Mouse (Mus musculus) liver, adult 2 months (tissue): ENCODE measurements around the gene Rgs17. TPM values are rescaled to one million over a fixed set of nuclear protein-coding genes. Genes with fewer than 3 reads are reported as not detected.

Source experiments
- DNase-seq: peaks from one replicate; pipeline ENCODE4 v3.0.0-alpha.2; 2011; ENCODE audit warnings: low read depth, low spot score; ENCODE audit errors: extremely low read depth
- H3K27ac ChIP-seq: fragments of 200-500 bp; replicated peaks from 2 replicates; pipeline ENCODE4 v1.5.1; 2012; ENCODE audit warnings: low read depth, mild to moderate bottlenecking, control low read depth, inconsistent platforms, low read length; ENCODE audit not compliant: insufficient read depth
- H3K27me3 ChIP-seq: fragments of 200-500 bp; 2 replicates; pipeline ENCODE4 v1.6.1; 2012; ENCODE audit warnings: mild to moderate bottlenecking, moderate library complexity, low read length, inconsistent platforms; ENCODE audit not compliant: control insufficient read depth, insufficient read depth
- H3K36me3 ChIP-seq: fragments of 200-500 bp; 2 replicates; pipeline ENCODE4 v1.6.1; 2012; ENCODE audit warnings: low read length, inconsistent platforms; ENCODE audit not compliant: control insufficient read depth, insufficient read depth
- H3K4me1 ChIP-seq: fragments of 200-500 bp; 2 replicates; pipeline ENCODE4 v1.6.1; 2011; ENCODE audit warnings: low read length; ENCODE audit not compliant: control insufficient read depth, insufficient read depth
- H3K4me3 ChIP-seq: fragments of 200-500 bp; 2 replicates; pipeline ENCODE4 v1.5.1; 2011; ENCODE audit warnings: low read depth, mild to moderate bottlenecking, control low read depth, low read length, moderate library complexity; ENCODE audit not compliant: insufficient read depth
- H3K79me2 ChIP-seq: fragments of 200-500 bp; 2 replicates; pipeline ENCODE4 v1.6.1; 2012; ENCODE audit warnings: inconsistent platforms, mild to moderate bottlenecking, low read length, moderate library complexity; ENCODE audit not compliant: control insufficient read depth, insufficient read depth
- H3K9ac ChIP-seq: fragments of 200-500 bp; 2 replicates; pipeline ENCODE4 v1.6.1; 2012; ENCODE audit warnings: low read depth, mild to moderate bottlenecking, control low read depth, inconsistent platforms, low read length
- CTCF ChIP-seq: fragments of 200-500 bp; IDR thresholded peaks from 2 replicates; pipeline ENCODE4 v1.5.1; 2011; ENCODE audit warnings: low read depth, low read length, control low read depth
- POLR2A ChIP-seq: fragments of 200-500 bp; IDR thresholded peaks from 2 replicates; pipeline ENCODE4 v1.6.1; 2011; ENCODE audit warnings: low read length, control low read depth; ENCODE audit not compliant: insufficient read depth; ENCODE audit errors: extremely low read depth
- WGBS: fragments of 180-500 bp; shearing (Covaris S2); methylation state at CpG from one replicate; pipeline ENCODE4 v1.1.7; 2018; 5-methylcytosine and 5-hydroxymethylcytosine counted together
- polyA plus RNA-seq: library from polyadenylated mRNA; depleted of rRNA; stranded (reverse); fragments of >200 nt; gene quantifications from 2 replicates; pipeline ENCODE4 v1.2.3, GENCODE M21; 2012
- total RNA-seq: library from RNA; depleted of rRNA; stranded (reverse); fragments of >200 nt; gene quantifications from 2 replicates; pipeline ENCODE4 v1.2.3, GENCODE M21; 2014

The Rgs17 gene
- total and polyA plus RNA-seq, 2 experiments: 0.09 TPM; not detected in 1

DNA sequence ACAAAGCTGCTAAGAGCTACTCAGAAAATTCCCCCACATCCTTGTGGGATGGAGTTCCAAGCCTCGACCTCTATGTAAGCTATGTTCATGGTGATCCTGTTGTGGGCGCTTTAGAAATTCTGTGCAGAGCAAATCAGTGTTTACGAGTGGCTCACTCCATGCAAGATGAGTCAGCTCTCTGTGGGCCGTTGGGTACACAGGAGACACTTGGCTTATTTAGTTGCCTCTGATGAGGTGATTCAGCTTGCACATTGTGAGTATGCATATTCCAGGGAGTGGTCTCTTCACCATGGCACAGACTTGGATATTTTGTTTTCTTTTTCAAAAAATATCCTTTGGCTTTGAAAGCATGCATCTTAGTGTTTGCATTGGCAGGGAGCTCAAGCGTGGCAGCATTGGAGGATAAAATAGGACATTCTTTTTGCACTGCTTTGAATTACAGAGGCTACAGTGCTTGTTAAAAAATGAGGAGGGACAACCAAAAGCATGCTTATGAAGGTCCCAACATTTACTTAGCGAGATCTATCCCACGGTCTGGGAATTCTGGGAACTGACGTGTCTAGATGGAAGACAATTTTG is 68.8 kb downstream of the Rgs17 start:
- DNase-seq: no peak
- no peaks in the 10 kb centered on the region for H3K4me1 ChIP-seq
- no peaks in the 10 kb centered on the region for H3K79me2 ChIP-seq
- H3K36me3 ChIP-seq: no peaks in the 10 kb centered on the region
- H3K9ac ChIP-seq: no peak overlapping the region
- no peak overlapping the region for H3K27ac ChIP-seq
- H3K27me3 ChIP-seq: no peaks in the 10 kb centered on the region
- TF ChIP-seq POLR2A: no peak
- TF ChIP-seq CTCF: no peak
- H3K4me3 ChIP-seq: no peak overlapping the region
- 85% methylated on average over 8 of the region's 8 CpGs for WGBS

DNA sequence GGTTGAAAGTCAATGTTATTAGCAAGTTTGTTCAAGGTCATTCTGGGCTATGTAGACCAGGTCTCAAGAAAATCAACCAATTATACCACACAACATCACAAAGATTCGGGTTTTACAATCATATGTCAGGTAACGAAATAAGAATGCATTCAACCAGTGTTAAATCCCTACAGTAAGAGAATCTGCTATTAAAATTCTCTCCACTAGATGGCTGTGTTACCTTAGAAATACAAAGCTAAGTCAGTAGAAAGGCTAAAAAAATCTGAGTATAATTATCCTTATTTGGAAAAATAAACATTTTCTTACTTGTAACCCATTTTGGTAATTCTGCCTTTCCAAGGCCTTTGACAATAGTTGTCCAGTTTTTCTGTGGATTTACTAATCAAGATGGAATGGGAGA is 75.3 kb downstream of the Rgs17 start:
- peak; percentile 24 for DNase-seq
- no peak overlapping the region for H3K9ac ChIP-seq
- H3K27ac ChIP-seq: no peak overlapping the region
- 22% methylated on average over 2 of the region's 2 CpGs for WGBS
- H3K4me3 ChIP-seq: no peak overlapping the region
- H3K79me2 ChIP-seq: no peaks in the 10 kb centered on the region
- no peaks in the 10 kb centered on the region for H3K27me3 ChIP-seq
- no peaks in the 10 kb centered on the region for H3K4me1 ChIP-seq
- no peaks in the 10 kb centered on the region for H3K36me3 ChIP-seq
- TF ChIP-seq CTCF (no peak), POLR2A (no peak)

DNA sequence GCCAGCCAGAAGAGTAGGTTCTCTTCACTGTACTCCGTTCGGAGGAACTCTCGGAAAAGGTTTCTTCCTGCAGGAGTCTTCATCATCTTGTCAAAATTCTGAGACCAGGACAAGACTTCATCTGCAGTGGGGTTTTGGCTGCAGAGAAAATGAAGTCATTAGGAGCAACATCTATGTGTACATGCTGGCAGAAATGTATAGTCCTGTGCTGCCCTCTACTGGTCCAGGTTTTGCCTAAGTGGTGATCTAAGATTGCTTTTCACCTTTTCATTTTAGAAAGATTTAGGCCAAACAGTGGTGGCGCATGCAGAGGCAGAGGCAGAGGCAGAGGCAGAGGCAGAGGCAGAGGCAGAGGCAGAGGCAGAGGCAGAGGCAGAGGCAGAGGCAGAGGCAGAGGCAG is 80.8 kb downstream of the Rgs17 start:
- TF ChIP-seq POLR2A: no peak
- peak; percentile 39; the same call in 1 of the 2 replicates for TF ChIP-seq CTCF
- peak; percentile 64 for DNase-seq

DNA sequence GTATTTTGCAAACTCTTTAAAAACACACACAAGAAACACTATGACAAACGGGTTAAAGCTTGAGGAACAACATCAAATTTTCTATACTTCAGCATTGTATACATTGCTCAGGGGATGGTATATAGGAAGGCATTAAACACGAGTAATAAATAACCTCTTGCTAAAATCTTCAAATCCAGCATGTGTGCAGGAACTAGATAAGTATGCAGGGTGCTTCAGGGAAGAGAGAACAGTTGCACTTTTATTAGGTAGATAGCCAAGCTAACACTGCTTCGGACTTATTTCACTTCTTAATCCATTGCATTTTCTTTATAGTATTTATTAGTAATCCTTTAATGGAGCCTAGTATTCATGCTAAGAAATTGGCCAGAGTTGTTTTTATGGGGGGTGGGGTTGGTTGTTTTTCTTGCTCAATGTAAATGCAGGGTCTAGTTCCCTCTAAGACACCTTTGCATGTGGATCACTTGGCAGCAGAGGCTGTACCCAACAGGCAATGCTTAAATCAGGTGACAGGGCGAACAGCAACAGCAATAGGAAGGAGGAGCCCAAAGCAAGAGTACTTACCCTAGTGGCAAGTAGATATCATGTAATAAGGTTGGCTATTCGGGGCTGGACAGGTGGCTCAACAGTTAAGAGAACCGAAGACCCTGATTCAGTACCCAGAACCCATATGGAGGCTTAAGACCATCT is 95.7 kb downstream of the Rgs17 start:
- TF ChIP-seq CTCF (no peak), POLR2A (no peak)
- no peak overlapping the region for H3K27ac ChIP-seq
- H3K36me3 ChIP-seq: no peaks in the 10 kb centered on the region
- DNase-seq: no peak
- 72% methylated on average over 6 of the region's 6 CpGs for WGBS
- H3K27me3 ChIP-seq: no peaks in the 10 kb centered on the region
- 0 out of 2 replicates have a peak, but pooled peaks cover 6% of the 10 kb centered on the region for H3K4me1 ChIP-seq
- H3K4me3 ChIP-seq: no peak overlapping the region
- peaks cover 4% of the 10 kb centered on the region; the same call in 1 of the 2 replicates for H3K79me2 ChIP-seq
- H3K9ac ChIP-seq: no peak overlapping the region

More for the DNA sequence above, 80.8 kb downstream of the Rgs17 start:
- WGBS: 76% methylated on average over 4 of the region's 4 CpGs
- Histone ChIP-seq H3K4me3 (no peak overlapping the region), H3K9ac (no peak overlapping the region), H3K4me1 (no peaks in the 10 kb centered on the region), H3K27me3 (no peaks in the 10 kb centered on the region), H3K27ac (no peak overlapping the region), H3K79me2 (no peaks in the 10 kb centered on the region), H3K36me3 (no peaks in the 10 kb centered on the region)

DNA sequence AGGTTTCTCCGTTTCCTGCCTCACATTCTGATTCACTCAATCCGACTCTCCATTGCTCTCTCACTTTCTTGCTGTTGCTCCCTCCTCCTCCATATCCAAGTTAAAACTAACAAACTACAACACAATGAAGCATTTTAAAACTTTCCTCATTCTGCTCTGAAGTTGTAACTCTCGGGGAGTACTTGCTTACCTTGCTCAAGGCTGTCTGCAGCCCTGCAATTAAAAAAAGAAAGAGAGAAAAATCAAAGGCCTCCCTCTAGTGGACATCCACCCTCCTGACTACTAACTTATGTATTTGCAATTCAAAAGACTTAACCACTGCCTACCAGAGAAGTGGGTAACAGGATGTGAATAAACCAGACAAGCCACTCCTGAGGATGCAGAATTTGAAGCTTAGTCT is 97.4 kb downstream of the Rgs17 start:
- Histone ChIP-seq H3K27me3 (no peaks in the 10 kb centered on the region), H3K4me1 (0 out of 2 replicates have a peak, but pooled peaks cover 6% of the 10 kb centered on the region), H3K79me2 (peaks cover 4% of the 10 kb centered on the region; the same call in 1 of the 2 replicates), H3K4me3 (peak overlapping the region; percentile 66), H3K36me3 (peaks cover under 1% of the 10 kb centered on the region; the same call in 1 of the 2 replicates), H3K27ac (peak overlapping the region; percentile 32), H3K9ac (peak overlapping the region; percentile 13; the same call in 1 of the 2 replicates)
- TF ChIP-seq POLR2A (no peak), CTCF (peak; percentile 22; the same call in 1 of the 2 replicates)
- peak; percentile 67 for DNase-seq
- WGBS: 0% methylated on average over 3 of the region's 3 CpGs
